Mouse (Mus musculus): ENCODE data around the gene Drc1.

Gene Drc1

GRCm38 (mm10) chr5:30281291-30281732 lies at the start of gene Drc1:
Drc1 (plus strand) TSS chr5:30281388.
- no peak for DNase-seq

GRCm38 (mm10) chr5:30231891-30232270 lies 49.3 kb upstream of the Drc1 start:
- no peak for DNase-seq

GRCm38 (mm10) chr5:30232271-30232971 lies 48.8 kb upstream of the Drc1 start, which contains the start of gene Selenoi:
Selenoi (plus strand) TSS chr5:30232581.
- DNase-seq = peak; percentile 99

DNA sequence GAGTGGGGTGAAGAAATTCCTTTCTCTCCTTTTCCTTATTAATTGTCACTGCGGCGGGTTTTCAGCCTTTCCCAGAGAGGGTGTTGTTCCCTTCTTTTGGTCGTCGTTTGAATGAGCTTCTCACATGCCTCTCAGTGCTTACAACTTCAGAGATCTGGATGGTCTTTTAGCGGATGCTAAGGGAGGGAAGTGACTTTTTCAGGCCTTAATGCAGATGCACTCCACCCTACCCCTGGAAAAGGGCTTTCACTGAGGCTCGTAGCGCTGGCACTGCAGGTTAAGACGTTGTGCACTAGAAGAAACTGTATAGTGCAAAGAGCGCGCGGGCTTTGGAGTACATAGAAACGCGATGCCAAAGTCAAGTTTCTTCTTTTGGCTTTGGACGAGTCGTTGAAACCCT lies 48.1 kb upstream of the Drc1 start:
- DNase-seq = peak; percentile 17

GRCm38 (mm10) chr5:30233979-30234378 lies 47.2 kb upstream of the Drc1 start:
- no peak for DNase-seq

GRCm38 (mm10) chr5:30235641-30236126 lies 45.5 kb upstream of the Drc1 start:
- no peak for DNase-seq

GRCm38 (mm10) chr5:30238533-30238932 lies 42.7 kb upstream of the Drc1 start:
- DNase-seq = no peak

GRCm38 (mm10) chr5:30240552-30240951 lies 40.6 kb upstream of the Drc1 start:
- no peak for DNase-seq

DNA sequence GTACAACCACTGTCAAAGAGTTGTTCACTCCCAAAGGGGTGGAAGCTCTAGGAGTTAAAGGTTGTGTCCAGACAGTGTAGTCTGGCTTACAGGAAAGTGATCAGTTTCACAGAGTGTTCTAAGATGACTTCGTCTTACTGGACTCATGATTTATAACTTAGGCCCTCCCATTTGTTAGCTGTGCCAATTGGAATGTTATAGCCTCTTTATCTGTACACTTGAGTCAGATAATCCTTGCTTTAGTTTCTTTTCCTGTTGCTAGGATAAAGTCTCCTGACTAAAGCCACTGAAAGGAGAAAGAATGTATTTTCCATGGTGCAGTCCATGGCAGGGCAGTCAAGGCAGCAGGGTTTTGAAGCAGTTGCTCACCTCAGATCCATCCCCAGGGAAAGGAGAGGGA lies 38.8 kb upstream of the Drc1 start:
- no peak for DNase-seq

DNA sequence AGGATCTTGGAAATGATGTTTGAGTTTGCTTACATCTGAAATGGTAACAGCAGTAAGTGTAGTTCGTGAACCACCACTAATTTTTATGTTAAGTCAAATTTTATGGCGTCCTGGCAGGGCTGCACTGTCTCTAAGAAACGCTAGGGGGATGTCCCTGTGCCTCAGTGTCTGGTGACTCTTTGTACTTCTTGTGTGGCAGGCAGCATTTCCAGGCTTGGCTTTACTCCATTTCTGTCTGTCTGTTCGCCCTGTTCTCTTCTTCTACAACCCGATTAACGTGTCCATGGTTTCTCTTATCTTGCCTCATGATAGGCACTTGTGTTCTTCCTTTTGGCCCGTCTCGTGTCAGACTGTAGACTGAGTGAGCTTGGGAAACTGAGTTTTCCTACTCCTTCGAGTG lies 37.4 kb upstream of the Drc1 start:
- no peak for DNase-seq

- DNase-seq = no peak
These were observed 35.2 kb upstream of the Drc1 start for GRCm38 (mm10) chr5:30245861-30246416.

DNA sequence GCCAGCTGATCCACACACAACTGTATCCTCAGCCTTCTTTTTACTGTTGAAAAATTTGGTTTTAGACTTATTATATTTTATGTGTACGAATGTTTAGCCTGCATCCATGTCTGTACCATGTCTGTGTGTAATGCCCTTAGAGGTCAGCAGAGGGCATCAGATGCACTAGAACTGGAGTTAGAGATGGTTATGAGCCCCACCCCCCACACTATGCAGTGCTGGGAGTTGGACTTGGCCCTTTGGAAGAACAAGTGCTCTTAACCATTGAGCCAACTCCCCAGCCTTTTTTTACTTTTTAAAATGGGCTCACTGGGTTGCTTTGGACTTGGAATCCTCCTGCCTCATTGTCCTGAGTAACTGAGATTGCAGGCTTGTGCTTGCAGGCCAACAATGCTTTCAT lies 33.5 kb upstream of the Drc1 start:
- no peak for DNase-seq

DNA sequence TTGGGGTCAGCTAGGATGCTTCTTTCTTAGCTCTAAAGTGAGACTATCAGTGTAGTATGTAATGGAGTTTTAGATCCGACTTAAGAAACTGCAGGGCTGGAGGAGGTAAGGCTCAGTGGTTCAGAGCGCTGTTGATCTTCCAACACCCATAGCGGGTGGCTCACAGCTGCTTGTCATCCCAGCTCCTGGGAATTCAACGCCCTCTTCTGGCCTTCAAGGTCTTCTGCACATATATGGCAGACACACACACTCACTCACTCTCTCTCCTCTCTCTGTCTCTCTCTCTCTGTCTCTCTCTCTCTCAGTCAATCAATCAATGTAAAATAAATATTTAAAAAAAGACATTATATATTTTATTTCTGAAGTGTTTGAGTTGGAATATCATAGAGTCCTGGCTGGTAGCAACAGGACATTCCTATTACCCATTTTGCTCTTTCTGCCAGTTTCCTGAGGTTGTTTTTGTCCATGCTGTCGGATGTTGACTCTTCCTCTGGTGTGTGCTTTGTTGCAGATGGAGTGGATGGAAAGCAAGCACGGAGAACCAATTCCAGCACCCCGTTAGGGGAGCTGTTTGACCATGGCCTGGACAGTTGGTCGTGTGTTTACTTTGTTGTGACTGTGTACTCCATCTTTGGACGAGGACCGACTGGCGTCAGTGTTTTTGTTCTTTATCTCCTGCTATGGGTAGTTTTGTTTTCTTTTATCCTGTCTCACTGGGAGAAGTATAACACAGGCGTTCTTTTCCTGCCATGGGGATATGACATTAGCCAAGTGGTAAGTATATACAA lies 25.4 kb upstream of the Drc1 start:
- no peak for DNase-seq

DNA sequence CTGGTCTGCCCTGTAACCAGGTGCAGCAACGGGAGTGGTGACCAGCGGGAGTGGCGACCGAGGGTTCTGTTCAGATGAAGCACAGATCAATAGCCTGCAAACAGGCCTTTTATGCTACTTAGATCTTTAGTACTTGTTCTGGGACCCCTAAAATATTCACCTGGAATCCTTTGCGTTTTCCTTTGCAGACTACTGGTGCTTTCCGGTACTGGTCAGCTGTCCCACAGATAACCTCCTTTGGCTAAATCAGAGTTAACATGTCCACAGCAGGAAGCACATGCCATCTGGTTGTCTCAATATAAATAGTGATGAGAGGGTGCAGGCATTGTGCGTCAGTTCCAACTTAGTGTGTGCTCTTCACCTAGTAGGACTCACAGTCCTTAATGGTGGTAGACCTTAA lies 22.4 kb upstream of the Drc1 start:
- no peak for DNase-seq

- no peak for DNase-seq
These were observed 10.5 kb upstream of the Drc1 start for GRCm38 (mm10) chr5:30270571-30271190.

GRCm38 (mm10) chr5:30271599-30272281 lies 9.4 kb upstream of the Drc1 start:
- no peak for DNase-seq

DNA sequence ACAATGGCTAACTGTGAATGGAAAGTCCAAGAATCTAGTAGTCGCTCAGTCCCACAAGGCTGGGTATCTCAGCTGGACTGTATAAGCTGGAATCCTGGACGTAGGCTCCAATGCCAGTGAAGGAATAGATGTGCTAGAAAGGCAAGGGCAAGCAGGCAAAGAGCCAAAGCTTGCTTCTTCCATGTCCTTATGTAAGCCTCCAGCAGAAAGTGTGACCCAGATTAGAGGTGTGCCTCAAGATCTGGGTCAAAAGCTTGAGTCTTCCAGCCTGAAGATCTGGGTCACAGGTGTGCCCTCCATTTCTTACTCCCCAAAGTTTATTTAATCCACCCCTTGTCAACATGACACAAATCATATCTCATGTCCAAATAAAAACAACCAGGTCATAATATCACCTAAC lies 4.8 kb upstream of the Drc1 start:
- DNase-seq = no peak

- DNase-seq = no peak
These were observed 2.2 kb upstream of the Drc1 start for GRCm38 (mm10) chr5:30278952-30279351.

GRCm38 (mm10) chr5:30279446-30279845 lies 1.7 kb upstream of the Drc1 start:
- no peak for DNase-seq

DNA sequence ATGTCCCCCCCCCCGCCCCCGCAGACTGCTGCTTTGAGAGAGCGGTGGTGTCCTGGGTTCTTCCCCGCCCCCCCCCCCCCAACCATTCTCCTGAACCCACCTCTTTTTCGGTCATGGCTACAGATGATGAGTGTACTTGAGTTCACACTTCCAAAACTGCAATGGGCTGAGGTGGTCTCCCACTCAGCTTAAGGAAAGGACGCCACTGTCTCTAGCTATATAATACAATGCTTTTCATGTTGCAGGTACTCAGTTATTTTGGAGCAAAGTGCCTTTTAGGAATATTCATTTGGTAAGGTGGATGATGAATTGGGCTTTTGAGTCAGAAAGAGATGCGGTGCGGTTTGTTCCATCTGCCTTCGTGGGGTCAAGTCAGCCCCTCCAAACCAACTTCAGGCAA lies 324 bp upstream of the Drc1 start:
- no peak for DNase-seq

GRCm38 (mm10) chr5:30285944-30286799 lies 5.0 kb downstream of the Drc1 start:
- no peak for DNase-seq
